Mouse (Mus musculus) heart, postnatal 36 days (tissue): Measurements from ENCODE around the gene Eif5. TPM values are rescaled to one million over a fixed set of nuclear protein-coding genes. Genes with fewer than 3 reads are reported as not detected.
A peak's percentile ranks its signal among the peaks of the same experiment; 100 is the strongest.

Experiments
- DNase-seq, 2 experiments: peaks; one replicate each; pipeline ENCODE4 v3.0.0; 2021 to 2022
- intact Hi-C: fragments of 180-260 bp; cut with DNase I; formaldehyde crosslinking; loops from one replicate; pipeline ENCODE4 v1.15.1; 2025
- total RNA-seq, 2 experiments: library from RNA; stranded (reverse); gene quantifications; 2 replicates each; pipeline ENCODE4 v1.2.3; 2021

Eif5 gene
- total RNA-seq, 2 experiments from 2014 or later, result 130 to 152 TPM

DNA sequence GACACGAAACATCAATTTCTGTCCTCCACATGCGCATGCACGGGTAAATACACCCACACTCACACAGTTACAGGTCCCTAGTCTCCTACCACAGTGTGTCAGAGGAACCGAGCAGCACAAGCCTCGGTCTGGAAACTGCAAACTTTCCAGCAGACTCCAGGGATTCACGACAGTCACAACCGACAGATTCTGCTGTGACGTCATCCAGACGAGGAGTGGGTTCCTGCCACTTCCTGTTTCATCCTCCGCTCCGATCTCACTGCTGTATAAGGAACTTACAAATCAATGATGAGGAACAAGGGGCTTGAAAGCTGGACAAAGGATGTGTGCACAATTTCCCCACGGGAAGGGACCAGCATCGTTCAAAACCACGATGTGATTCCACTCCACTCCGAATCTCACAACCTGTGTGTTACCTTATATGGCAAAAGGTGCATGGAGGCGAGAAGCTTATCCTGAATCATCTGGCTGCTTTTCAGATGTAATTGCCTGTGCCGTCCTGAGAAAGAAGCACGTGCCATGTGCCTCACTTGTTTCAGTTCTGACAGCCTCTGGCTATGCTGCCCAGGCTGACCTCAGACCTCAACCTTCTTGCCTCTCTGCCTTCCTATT, 21.9 kb downstream of the Eif5 start:
- intact Hi-C loops, result no loop called here
- DNase-seq, result no peak

DNA sequence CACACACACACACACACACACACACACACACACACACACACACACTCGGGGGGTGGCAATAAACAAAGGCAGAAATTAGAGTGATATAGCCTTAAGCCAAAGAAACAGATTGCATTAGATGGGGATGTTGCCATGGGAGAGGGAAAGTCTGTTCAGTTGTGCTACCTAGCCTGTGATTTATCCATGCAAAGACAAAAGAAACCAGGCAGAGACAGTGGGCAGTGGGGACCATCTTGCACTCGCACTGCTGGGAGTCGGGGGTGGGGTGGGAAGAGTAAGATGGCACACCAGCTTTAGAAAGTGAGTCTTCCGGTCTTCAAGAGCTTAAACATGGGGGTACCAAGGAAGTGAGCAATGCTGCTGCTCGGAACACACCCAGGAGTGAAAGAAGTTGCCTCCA, 22.5 kb downstream of the Eif5 start:
- intact Hi-C loops, result no loop called here

DNA sequence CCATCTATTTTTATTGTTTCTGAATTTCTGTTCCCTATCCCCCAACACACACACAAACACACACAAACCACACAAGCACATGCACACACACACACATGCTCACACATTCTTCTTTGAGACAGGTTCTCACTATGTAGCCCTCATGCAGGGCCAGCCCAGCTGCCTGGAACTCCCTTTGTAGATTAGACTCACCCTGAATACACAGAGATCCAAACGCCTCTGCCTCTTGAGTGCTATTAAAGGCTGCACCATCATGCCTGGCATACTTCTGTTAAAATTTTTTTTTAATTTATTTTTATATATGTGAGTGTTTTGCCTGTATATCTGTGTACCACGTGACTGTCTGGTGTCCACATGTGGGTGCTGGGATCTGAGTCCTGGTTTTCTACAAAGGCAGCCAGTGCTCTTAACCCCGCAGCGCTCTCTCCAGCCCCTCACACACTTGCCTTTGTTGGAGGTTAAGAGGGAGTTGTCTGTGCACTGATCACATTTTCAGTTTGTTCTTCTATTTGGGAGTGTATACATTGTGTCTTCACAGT, 24.5 kb downstream of the Eif5 start:
- DNase-seq, result no peak
- intact Hi-C loops, result no loop called here

More for the DNA sequence above, 22.5 kb downstream of the Eif5 start:
- no peak for DNase-seq

GRCm38 (mm10) chr12:111563076-111563629, 25.3 kb downstream of the Eif5 start:
- intact Hi-C loops, result no loop called here
- DNase-seq, result no peak

- DNase-seq, result no peak
- intact Hi-C loops, result no loop called here
Measured at GRCm38 (mm10) chr12:111565363-111565762, 27.5 kb downstream of the Eif5 start.

GRCm38 (mm10) chr12:111568836-111569235, 31.0 kb downstream of the Eif5 start:
- no peak for DNase-seq
- intact Hi-C loops, result no loop called here

DNA sequence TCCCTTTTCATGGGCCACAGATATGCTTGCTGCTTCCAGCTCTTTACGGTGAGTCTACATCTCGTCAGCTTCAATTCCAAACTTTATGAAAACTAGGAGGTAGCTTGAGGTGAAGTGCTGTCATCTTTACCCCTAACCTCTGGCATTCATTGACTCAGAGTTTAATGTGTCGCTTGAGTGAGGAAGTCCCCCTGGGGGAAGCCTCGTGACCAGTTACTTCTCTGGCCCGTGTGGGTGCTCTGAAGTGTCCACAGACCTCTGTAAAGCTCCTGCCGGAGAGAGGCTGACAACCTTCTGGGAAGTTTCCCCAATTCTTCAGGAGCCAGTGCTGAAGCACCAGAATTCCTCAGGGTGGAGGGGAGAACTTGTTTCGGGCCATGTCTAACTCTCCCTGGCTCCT, 34.6 kb downstream of the Eif5 start:
- intact Hi-C loops, result no loop called here
- no peak for DNase-seq

DNA sequence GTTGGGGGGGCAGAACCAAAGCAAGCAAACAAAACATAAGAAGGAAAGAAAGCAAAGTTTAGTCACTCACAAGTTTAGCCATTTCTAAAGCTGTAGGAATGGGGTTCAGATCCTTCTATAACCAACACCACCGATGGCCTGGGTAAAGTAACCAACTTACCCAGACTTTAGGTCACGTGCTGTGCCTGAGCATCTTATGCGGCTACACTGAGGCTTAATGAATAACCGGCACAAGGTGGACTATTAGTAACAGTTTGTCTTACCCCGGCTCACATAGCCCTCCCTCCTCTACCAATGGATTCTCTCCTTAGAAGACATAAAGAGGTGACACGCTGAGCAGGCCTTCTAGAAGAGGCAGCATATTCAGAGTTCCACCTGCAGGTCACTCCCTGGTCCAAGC, 35.5 kb downstream of the Eif5 start:
- intact Hi-C loops, result no loop called here
- no peak for DNase-seq

- peak; percentile 97 for DNase-seq
- intact Hi-C loops, result loop anchor here (2.0 kb wide), 1 partner anchor 35 kb away; the partner anchor contains the start of gene Eif5
Measured at GRCm38 (mm10) chr12:111574074-111574886, 36.5 kb downstream of the Eif5 start, which contains the start of gene Mark3. Gene Mark3 (plus strand): TSS chr12:111574523.

- DNase-seq, result peak; percentile 43 to 58
- intact Hi-C loops, result loop anchor here (2.0 kb wide), 1 partner anchor 36 kb away; the partner anchor contains the start of gene Eif5
Measured at GRCm38 (mm10) chr12:111574887-111575838, 37.3 kb downstream of the Eif5 start.

GRCm38 (mm10) chr12:111583058-111583457, 45.2 kb downstream of the Eif5 start:
- DNase-seq, result no peak
- intact Hi-C loops, result no loop called here

- intact Hi-C loops, result no loop called here
Measured at GRCm38 (mm10) chr12:111584401-111584800, 46.6 kb downstream of the Eif5 start.

GRCm38 (mm10) chr12:111587252-111587651, 49.4 kb downstream of the Eif5 start:
- intact Hi-C loops, result no loop called here
- no peak for DNase-seq

More at GRCm38 (mm10) chr12:111584401-111584800, 46.6 kb downstream of the Eif5 start:
- DNase-seq, result no peak

DNA sequence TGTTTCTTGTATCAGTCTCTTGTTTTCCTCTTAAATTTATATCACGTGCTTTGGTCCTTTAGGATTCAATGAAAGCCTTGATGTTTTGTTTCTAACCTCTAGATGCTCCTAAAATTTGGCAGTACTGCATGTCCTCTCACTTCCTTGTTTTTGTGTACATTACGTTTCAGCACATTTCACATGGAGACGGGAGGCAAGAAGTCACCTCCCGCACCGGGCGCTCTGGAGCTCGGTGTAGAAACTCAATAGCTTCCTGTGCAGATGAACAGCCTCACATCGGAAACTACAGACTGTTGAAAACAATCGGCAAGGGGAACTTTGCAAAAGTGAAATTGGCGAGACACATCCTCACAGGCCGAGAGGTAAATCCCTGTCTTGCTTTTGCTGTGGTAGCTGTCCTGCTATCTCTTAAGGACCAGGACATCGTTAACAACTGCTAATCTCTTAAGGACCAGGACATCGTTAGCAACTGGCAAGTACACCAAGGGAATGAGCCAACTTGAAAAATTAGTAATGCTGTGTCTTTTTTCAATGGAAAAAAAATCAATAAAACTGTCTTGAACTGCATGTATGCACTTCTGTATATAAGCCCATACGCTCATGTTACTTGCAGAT, 54.7 kb downstream of the Eif5 start:
- intact Hi-C loops, result no loop called here

GRCm38 (mm10) chr12:111593775-111594174, 56.0 kb downstream of the Eif5 start:
- no peak for DNase-seq
- intact Hi-C loops, result no loop called here

More for the DNA sequence above, 54.7 kb downstream of the Eif5 start:
- DNase-seq, result peak; percentile 24 to 33

Other genes starting within 250 kb of the Eif5 start
- gene Cdc42bpb, start 160.3 kb upstream of the Eif5 start, total RNA-seq, result 10 to 100 TPM; 54.6 to 62.5 TPM
- gene Lbhd2, start 131.2 kb upstream of the Eif5 start, total RNA-seq, result not detected
- 1 to 10 TPM; 2.9 to 3.0 TPM for gene Exoc3l4, start 121.0 kb upstream of the Eif5 start, total RNA-seq
- gene Tnfaip2, start 95.5 kb upstream of the Eif5 start, total RNA-seq, result 10 to 100 TPM; 32.7 to 38.8 TPM
- gene Gm266, start 52.2 kb upstream of the Eif5 start, total RNA-seq, result under 1 TPM; 0.57 to 0.58 TPM
- gene Mark3, start 36.5 kb downstream of the Eif5 start, total RNA-seq, result 10 to 100 TPM; 49.9 to 54.6 TPM
- gene Ckb, start 134.3 kb downstream of the Eif5 start, total RNA-seq, result 10 to 100 TPM; 71.6 to 84.7 TPM
- gene Trmt61a, start 140.1 kb downstream of the Eif5 start, total RNA-seq, result 1 to 10 TPM; 3.8 to 6.6 TPM
- gene Bag5, start 175.2 kb downstream of the Eif5 start, total RNA-seq, result 10 to 100 TPM; 19.5 to 20.4 TPM
- 10 to 100 TPM; 38.4 to 40.6 TPM for gene Apopt1, start 175.2 kb downstream of the Eif5 start, total RNA-seq
- gene Klc1, start 220.8 kb downstream of the Eif5 start, total RNA-seq, result 10 to 100 TPM; 84.4 to 94.2 TPM